Mouse (Mus musculus) midbrain, postnatal 0 days (tissue): ENCODE measurements around the gene Nudt7. TPM values are rescaled to one million over a fixed set of nuclear protein-coding genes. Genes with fewer than 3 reads are reported as not detected.

Experiments used
- ATAC-seq: fragments of 200-750 bp; cut with Nextera tagmentation; 2 replicates; pipeline ENCODE4 v1.8.0; 2017; ENCODE audit warnings: moderate number of reproducible peaks, mild to moderate bottlenecking, moderate TSS enrichment, moderate library complexity; ENCODE audit not compliant: low FRiP score
- DNase-seq: peaks from one replicate; pipeline ENCODE4 v3.0.0-alpha.2; 2015; ENCODE audit warnings: low spot score
- H3K27ac ChIP-seq: fragments of 300-500 bp; sonication (generic); 2 replicates; pipeline ENCODE4 v1.5.1; 2014; ENCODE audit warnings: low read depth, mild to moderate bottlenecking, low read length, mixed read lengths
- H3K27me3 ChIP-seq: fragments of 300-500 bp; sonication (generic); 2 replicates; pipeline ENCODE4 v1.6.1; 2014; ENCODE audit warnings: low read length, control low read depth, mixed read lengths; ENCODE audit not compliant: insufficient read depth
- H3K36me3 ChIP-seq: fragments of 300-500 bp; sonication (generic); 2 replicates; pipeline ENCODE4 v1.6.1; 2014; ENCODE audit warnings: low read length, control low read depth, mixed read lengths; ENCODE audit not compliant: insufficient read depth
- H3K4me1 ChIP-seq: fragments of 300-500 bp; sonication (generic); 2 replicates; pipeline ENCODE4 v1.6.1; 2014; ENCODE audit warnings: mild to moderate bottlenecking, control low read depth, antibody characterized with exemption, low read length, mixed read lengths; ENCODE audit not compliant: insufficient read depth
- H3K4me2 ChIP-seq: fragments of 300-500 bp; sonication (generic); 2 replicates; pipeline ENCODE4 v1.6.1; 2014; ENCODE audit warnings: low read depth, mild to moderate bottlenecking, low read length, mixed read lengths; ENCODE audit not compliant: poor library complexity, severe bottlenecking
- H3K4me3 ChIP-seq: fragments of 300-500 bp; sonication (generic); 2 replicates; pipeline ENCODE4 v1.5.1; 2014; ENCODE audit warnings: low read depth, mild to moderate bottlenecking, low read length, moderate library complexity
- H3K9ac ChIP-seq: fragments of 300-500 bp; sonication (generic); replicated peaks from 2 replicates; pipeline ENCODE4 v1.6.1; 2014; ENCODE audit warnings: mild to moderate bottlenecking, low read length, moderate library complexity, mixed read lengths; ENCODE audit not compliant: poor library complexity, severe bottlenecking
- H3K9me3 ChIP-seq: fragments of 300-500 bp; sonication (generic); 2 replicates; pipeline ENCODE4 v1.6.1; 2016; ENCODE audit warnings: low read length, control low read depth
- CTCF ChIP-seq: IDR thresholded peaks from 2 replicates; pipeline ENCODE4 v1.5.1; 2016; ENCODE audit warnings: antibody characterized with exemption, mild to moderate bottlenecking
- WGBS: fragments of 180-500 bp; shearing (Covaris S2); extraction: QIAGEN DNeasy Blood & Tissue Kit; methylation state at CpG from one replicate; pipeline ENCODE4 v1.1.7; 2014; 5-methylcytosine and 5-hydroxymethylcytosine counted together
- polyA plus RNA-seq: library from polyadenylated mRNA; unstranded; fragments of >200 nt; fragmentation: Nextera tagmentation; extraction: Ambion mirVana; gene quantifications from 2 replicates; pipeline ENCODE4 v1.2.1, GENCODE M21; 2015
- total RNA-seq: library from RNA; depleted of rRNA; stranded (reverse); fragments of >200 nt; gene quantifications from 2 replicates; pipeline ENCODE4 v1.2.3, GENCODE M21; 2014

The Nudt7 gene
- total and polyA plus RNA-seq, 2 experiments from 2014 or later = 0.71 to 3.5 TPM

- WGBS = 62% methylated on average over 2 of the region's 2 CpGs
- no peaks in the 10 kb centered on the region for H3K4me1 ChIP-seq
- no peak overlapping the region for H3K4me3 ChIP-seq
- H3K4me2 ChIP-seq = no peak overlapping the region
- H3K27ac ChIP-seq = no peak overlapping the region
- no peaks in the 10 kb centered on the region for H3K36me3 ChIP-seq
- no peak overlapping the region for H3K9ac ChIP-seq
- DNase-seq (no peak), ATAC-seq (no peak)
- H3K27me3 ChIP-seq = no peaks in the 10 kb centered on the region
- TF ChIP-seq CTCF = no peak
- no peaks in the 10 kb centered on the region for H3K9me3 ChIP-seq
Measured at GRCm38 (mm10) chr8:114158586-114158985, 25.2 kb downstream of the Nudt7 start.

- whole genome bisulfite sequencing = 87% methylated on average over 3 of the region's 3 CpGs
- Histone ChIP-seq H3K27me3 (no peaks in the 10 kb centered on the region), H3K9ac (no peak overlapping the region), H3K9me3 (no peaks in the 10 kb centered on the region), H3K27ac (no peak overlapping the region), H3K36me3 (no peaks in the 10 kb centered on the region), H3K4me2 (no peak overlapping the region), H3K4me1 (no peaks in the 10 kb centered on the region), H3K4me3 (no peak overlapping the region)
- no peak for TF ChIP-seq CTCF
- ATAC-seq = no peak
- DNase-seq = no peak
Measured at GRCm38 (mm10) chr8:114159666-114160065, 26.3 kb downstream of the Nudt7 start.

GRCm38 (mm10) chr8:114163871-114164270 lies 30.5 kb downstream of the Nudt7 start:
- 92% methylated on average over 3 of the region's 3 CpGs for WGBS
- TF ChIP-seq CTCF = no peak
- DNase-seq (peak; percentile 55), ATAC-seq (no peak)
- Histone ChIP-seq H3K36me3 (no peaks in the 10 kb centered on the region), H3K27ac (no peak overlapping the region), H3K9ac (no peak overlapping the region), H3K4me2 (no peak overlapping the region), H3K27me3 (no peaks in the 10 kb centered on the region), H3K4me3 (no peak overlapping the region), H3K9me3 (no peaks in the 10 kb centered on the region), H3K4me1 (no peaks in the 10 kb centered on the region)

GRCm38 (mm10) chr8:114164444-114165096 lies 31.2 kb downstream of the Nudt7 start:
- DNase-seq = peak; percentile 25
- 78% methylated on average over 6 of the region's 6 CpGs for WGBS
- TF ChIP-seq CTCF = no peak

GRCm38 (mm10) chr8:114165741-114166140 lies 32.4 kb downstream of the Nudt7 start:
- Histone ChIP-seq H3K9ac (no peak overlapping the region), H3K36me3 (no peaks in the 10 kb centered on the region), H3K27ac (no peak overlapping the region), H3K4me3 (no peak overlapping the region), H3K4me1 (no peaks in the 10 kb centered on the region), H3K27me3 (no peaks in the 10 kb centered on the region), H3K9me3 (no peaks in the 10 kb centered on the region), H3K4me2 (no peak overlapping the region)
- ATAC-seq (no peak), DNase-seq (no peak)
- TF ChIP-seq CTCF = no peak
- 15% methylated on average over 2 of the region's 2 CpGs for WGBS

More at GRCm38 (mm10) chr8:114164444-114165096, 31.2 kb downstream of the Nudt7 start:
- no peaks in the 10 kb centered on the region for H3K36me3 ChIP-seq
- H3K4me3 ChIP-seq = no peak overlapping the region
- no peaks in the 10 kb centered on the region for H3K27me3 ChIP-seq
- H3K9ac ChIP-seq = no peak overlapping the region
- H3K9me3 ChIP-seq = no peaks in the 10 kb centered on the region
- H3K4me2 ChIP-seq = no peak overlapping the region
- no peak overlapping the region for H3K27ac ChIP-seq
- no peak for ATAC-seq
- H3K4me1 ChIP-seq = no peaks in the 10 kb centered on the region

GRCm38 (mm10) chr8:114176721-114177120 lies 43.4 kb downstream of the Nudt7 start:
- peak; percentile 17; the same call in 1 of the 2 replicates for TF ChIP-seq CTCF
- Histone ChIP-seq H3K27me3 (no peaks in the 10 kb centered on the region), H3K4me3 (no peak overlapping the region), H3K9me3 (no peaks in the 10 kb centered on the region), H3K36me3 (no peaks in the 10 kb centered on the region), H3K4me1 (no peaks in the 10 kb centered on the region), H3K4me2 (no peak overlapping the region), H3K27ac (no peak overlapping the region), H3K9ac (no peak overlapping the region)
- DNase-seq (no peak), ATAC-seq (no peak)
- WGBS = 69% methylated on average over 3 of the region's 3 CpGs
